Mouse (Mus musculus) urinary bladder, postnatal 0 days (tissue): ENCODE results near the gene Pafah1b1. TPM values are rescaled to one million over a fixed set of nuclear protein-coding genes. Genes with fewer than 3 reads are reported as not detected.

ENCODE experiments used
- polyA plus RNA-seq: library from polyadenylated mRNA; unstranded; fragments of >200 nt; fragmentation: Nextera tagmentation; extraction: Ambion mirVana; gene quantifications from 2 replicates; pipeline ENCODE4 v1.2.1, GENCODE M21; 2015

Gene Pafah1b1
- polyA plus RNA-seq = 40.7 and 53.3 TPM in 2 replicates

GRCm38 (mm10) chr11:74724235-74724791 lies at the start of gene Pafah1b1:
TSS of gene Pafah1b1 (minus strand) at chr11:74724670.

GRCm38 (mm10) chr11:74770595-74771207 lies 46.2 kb upstream of the Pafah1b1 start, which contains the start of gene Mettl16:
TSS of gene Mettl16 (plus strand) at chr11:74770830.

GRCm38 (mm10) chr11:74649095-74649646 lies 75.3 kb downstream of the Pafah1b1 start, which contains the start of gene Cluh:
TSS of gene Cluh (plus strand) at chr11:74649495.

Other genes starting within 250 kb of the Pafah1b1 start
- gene Rap1gap2, start 113.8 kb downstream of the Pafah1b1 start, polyA plus RNA-seq = 7.8 and 9.3 TPM in 2 replicates
- 0.18 and 0.35 TPM in 2 replicates for gene Ccdc92b, start 105.1 kb downstream of the Pafah1b1 start, polyA plus RNA-seq
- 18.0 and 19.0 TPM in 2 replicates for gene Cluh, start 75.2 kb downstream of the Pafah1b1 start, polyA plus RNA-seq
- 15.9 and 16.2 TPM in 2 replicates for gene Mettl16, start 46.2 kb upstream of the Pafah1b1 start, polyA plus RNA-seq
- 3.2 and 3.3 TPM in 2 replicates for gene Mnt, start 106.2 kb upstream of the Pafah1b1 start, polyA plus RNA-seq
- gene Sgsm2, start 172.4 kb upstream of the Pafah1b1 start, polyA plus RNA-seq = 2.7 and 3.3 TPM in 2 replicates
- gene Tsr1, start 173.4 kb upstream of the Pafah1b1 start, polyA plus RNA-seq = 27.0 and 30.3 TPM in 2 replicates
- 6.3 and 6.7 TPM in 2 replicates for gene Smg6, start 201.2 kb upstream of the Pafah1b1 start, polyA plus RNA-seq
- gene Srr, start 201.3 kb upstream of the Pafah1b1 start, polyA plus RNA-seq = 12.0 and 13.5 TPM in 2 replicates